Mouse (Mus musculus) heart, embryonic 16.5 days (tissue): ENCODE results near the gene Ap2a2. TPM values are rescaled to one million over a fixed set of nuclear protein-coding genes. Genes with fewer than 3 reads are reported as not detected.
A peak's percentile ranks its signal among the peaks of the same experiment; 100 is the strongest.

Experiments used
- ATAC-seq: fragments of 200-750 bp; cut with Nextera tagmentation; replicated peaks from 2 replicates; pipeline ENCODE4 v1.8.0; 2017; ENCODE audit warnings: moderate number of reproducible peaks; ENCODE audit not compliant: insufficient read depth, low FRiP score; ENCODE audit errors: extremely low read depth
- H3K27ac ChIP-seq: fragments of 300-500 bp; sonication (generic); 2 replicates; pipeline ENCODE4 v1.5.1; 2014; ENCODE audit warnings: mild to moderate bottlenecking, low read length, control low read depth, moderate library complexity
- H3K27me3 ChIP-seq: fragments of 300-500 bp; sonication (generic); 2 replicates; pipeline ENCODE4 v1.6.1; 2014; ENCODE audit warnings: low read length, mixed read lengths; ENCODE audit not compliant: control insufficient read depth, insufficient read depth
- H3K36me3 ChIP-seq: fragments of 300-500 bp; sonication (generic); 2 replicates; pipeline ENCODE4 v1.6.1; 2014; ENCODE audit not compliant: control insufficient read depth, insufficient read depth
- H3K4me1 ChIP-seq: fragments of 300-500 bp; sonication (generic); 2 replicates; pipeline ENCODE4 v1.6.1; 2014; ENCODE audit warnings: low read length, mixed read lengths; ENCODE audit not compliant: control insufficient read depth, insufficient read depth
- H3K4me2 ChIP-seq: fragments of 300-500 bp; sonication (generic); 2 replicates; pipeline ENCODE4 v1.6.1; 2014; ENCODE audit warnings: low read depth, mild to moderate bottlenecking, control low read depth, low read length
- H3K4me3 ChIP-seq: fragments of 300-500 bp; sonication (generic); 2 replicates; pipeline ENCODE4 v1.5.1; 2014; ENCODE audit warnings: mild to moderate bottlenecking, control low read depth, low read length
- H3K9ac ChIP-seq: fragments of 300-500 bp; sonication (generic); 2 replicates; pipeline ENCODE4 v1.6.1; 2014; ENCODE audit warnings: low read length, control low read depth
- H3K9me3 ChIP-seq: fragments of 300-500 bp; sonication (generic); replicated peaks from 2 replicates; pipeline ENCODE4 v1.6.1; 2016; ENCODE audit warnings: low read length; ENCODE audit not compliant: control insufficient read depth
- WGBS: fragments of 180-500 bp; shearing (Covaris S2); extraction: QIAGEN DNeasy Blood & Tissue Kit; methylation state at CpG from one replicate; pipeline ENCODE4 v1.1.7; 2014; 5-methylcytosine and 5-hydroxymethylcytosine counted together
- polyA plus RNA-seq: library from polyadenylated mRNA; unstranded; fragments of >200 nt; fragmentation: Nextera tagmentation; extraction: Ambion mirVana; gene quantifications from 2 replicates; pipeline ENCODE4 v1.2.1, GENCODE M21; 2015

Gene Ap2a2
- polyA plus RNA-seq, 1 experiment from 2014 or later, result 54.9 TPM

DNA sequence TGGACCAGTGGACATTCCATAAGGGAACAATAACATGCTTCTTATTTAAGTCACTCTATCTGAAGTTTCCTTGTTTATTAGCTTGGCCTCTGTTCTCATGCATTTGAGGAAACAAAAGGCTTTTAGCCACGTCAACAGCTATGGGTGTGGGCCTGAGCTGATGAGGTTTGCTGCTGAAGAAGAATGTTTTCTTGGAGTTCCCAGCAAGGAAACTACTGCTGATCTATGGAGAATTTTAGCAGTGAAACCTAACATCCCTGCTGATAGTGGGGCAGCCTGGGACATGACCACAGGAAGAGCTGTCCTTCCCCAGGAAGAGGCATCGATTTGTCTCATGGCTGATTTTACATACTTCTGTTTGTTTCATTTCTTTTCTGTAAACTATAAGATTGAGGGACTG, 11.5 kb upstream of the Ap2a2 start:
- 70% methylated on average over 2 of the region's 2 CpGs for WGBS
- no peaks in the 10 kb centered on the region for H3K9me3 ChIP-seq
- no peak for ATAC-seq

DNA sequence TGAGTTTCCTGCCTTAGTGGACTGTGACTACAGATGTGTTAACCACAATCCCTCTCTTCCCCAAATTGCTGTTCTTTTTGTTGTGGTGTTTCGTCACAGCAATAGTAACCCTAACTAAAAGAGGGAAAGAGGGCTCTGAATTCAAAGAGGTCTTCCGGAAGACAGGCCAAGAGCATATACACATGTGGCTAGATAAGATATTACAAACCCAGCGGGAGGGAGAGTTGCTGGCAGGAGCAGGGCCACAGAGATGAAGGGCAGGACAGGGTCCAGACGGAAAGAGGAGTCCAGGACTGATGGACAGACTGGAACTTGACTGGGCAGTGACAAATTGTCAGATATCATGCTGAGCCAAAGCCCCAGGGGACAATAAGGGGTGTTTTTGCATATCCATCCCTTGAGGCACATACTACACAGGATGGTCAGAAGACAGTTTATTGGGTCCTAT, 3.6 kb upstream of the Ap2a2 start:
- 24% methylated on average over 4 of the region's 4 CpGs for WGBS
- no peak overlapping the region for H3K27ac ChIP-seq

More for the DNA sequence above, 11.5 kb upstream of the Ap2a2 start:
- no peak overlapping the region for H3K9ac ChIP-seq
- no peak overlapping the region for H3K4me2 ChIP-seq
- no peaks in the 10 kb centered on the region for H3K4me1 ChIP-seq
- no peak overlapping the region for H3K4me3 ChIP-seq
- H3K27me3 ChIP-seq, result no peaks in the 10 kb centered on the region
- no peaks in the 10 kb centered on the region for H3K36me3 ChIP-seq
- H3K27ac ChIP-seq, result no peak overlapping the region

DNA sequence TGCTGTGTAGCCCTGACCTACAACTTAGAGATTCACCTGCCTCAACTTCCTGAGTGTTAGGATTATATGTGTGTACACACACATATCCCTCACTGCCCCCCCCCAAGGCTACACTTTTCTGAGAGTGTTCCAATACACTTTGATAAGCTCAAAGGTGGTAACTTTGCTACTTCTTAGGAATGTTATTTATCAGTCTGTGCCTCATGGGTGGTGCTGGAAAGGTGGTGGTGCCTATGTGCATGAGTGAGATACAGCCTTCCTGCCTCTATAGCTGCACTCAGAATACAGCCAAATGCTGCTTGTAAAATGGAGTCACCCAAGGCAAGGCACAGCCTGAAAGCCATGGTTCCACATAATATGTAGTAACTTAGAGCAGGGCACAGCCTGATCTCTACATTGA, 3.0 kb upstream of the Ap2a2 start:
- Histone ChIP-seq H3K36me3 (no peaks in the 10 kb centered on the region), H3K27ac (no peak overlapping the region), H3K27me3 (no peaks in the 10 kb centered on the region), H3K4me3 (no peak overlapping the region), H3K9ac (no peak overlapping the region), H3K4me2 (no peak overlapping the region), H3K4me1 (peaks cover 12% of the 10 kb centered on the region), H3K9me3 (no peaks in the 10 kb centered on the region)
- no peak for ATAC-seq

More for the DNA sequence above, 3.6 kb upstream of the Ap2a2 start:
- Histone ChIP-seq H3K36me3 (no peaks in the 10 kb centered on the region), H3K9me3 (no peaks in the 10 kb centered on the region), H3K4me3 (no peak overlapping the region), H3K9ac (no peak overlapping the region), H3K27me3 (no peaks in the 10 kb centered on the region), H3K4me2 (no peak overlapping the region), H3K4me1 (peaks cover 8% of the 10 kb centered on the region)
- ATAC-seq, result no peak

DNA sequence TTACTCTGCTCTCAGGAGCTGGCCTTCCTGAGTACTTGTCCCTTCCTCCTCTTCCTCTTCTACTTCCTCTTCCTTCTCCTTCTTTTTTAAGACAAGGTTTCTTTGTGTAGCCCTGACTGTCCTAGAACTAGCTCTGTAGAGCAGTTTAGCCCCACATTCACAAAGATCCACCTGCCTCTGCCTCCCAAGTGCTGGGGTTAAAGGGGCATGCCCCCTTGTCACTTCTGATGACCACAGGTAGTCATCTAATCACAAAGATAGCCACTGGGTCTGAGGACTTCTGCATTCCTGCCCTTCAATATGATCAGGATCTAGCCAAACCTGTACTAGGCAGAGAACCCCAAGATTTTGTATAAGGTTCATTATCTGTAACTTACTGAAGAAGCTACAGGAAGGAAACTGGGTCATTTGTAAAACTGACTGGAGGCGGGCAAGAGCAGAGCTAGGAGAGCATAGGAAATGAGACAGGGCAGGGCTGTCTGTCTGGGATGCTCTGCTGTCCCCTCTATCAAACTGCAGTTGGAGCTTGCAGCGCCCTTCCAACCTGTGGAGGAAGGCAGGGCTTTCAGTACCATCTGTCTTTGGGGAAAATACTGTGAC, 2.1 kb upstream of the Ap2a2 start:
- H3K9me3 ChIP-seq, result no peaks in the 10 kb centered on the region
- no peak overlapping the region for H3K4me2 ChIP-seq
- no peak overlapping the region for H3K9ac ChIP-seq
- no peak overlapping the region for H3K27ac ChIP-seq
- H3K27me3 ChIP-seq, result no peaks in the 10 kb centered on the region
- WGBS, result 54% methylated on average over 2 of the region's 2 CpGs
- no peak for ATAC-seq
- no peak overlapping the region for H3K4me3 ChIP-seq
- no peaks in the 10 kb centered on the region for H3K36me3 ChIP-seq
- peaks cover 21% of the 10 kb centered on the region for H3K4me1 ChIP-seq

DNA sequence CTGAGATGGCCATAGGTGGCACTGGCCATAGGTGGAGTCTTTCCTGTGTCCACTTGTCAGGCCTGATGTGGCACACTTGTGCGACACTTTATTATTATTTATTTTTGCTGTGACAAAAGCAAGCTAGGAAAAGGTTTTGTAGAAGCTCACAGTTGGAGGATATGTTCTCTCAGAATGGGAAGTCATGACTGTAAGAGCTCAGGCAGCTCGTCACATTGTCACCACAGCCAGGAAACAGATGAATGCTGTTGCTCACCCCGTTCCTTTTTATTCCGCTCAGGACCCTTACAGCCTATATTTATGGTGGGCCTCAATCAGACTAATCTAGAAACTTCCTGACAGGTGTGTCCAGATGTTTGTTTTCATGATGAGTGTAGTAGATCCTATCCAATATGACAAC, 1.5 kb upstream of the Ap2a2 start:
- Histone ChIP-seq H3K27me3 (no peaks in the 10 kb centered on the region), H3K27ac (no peak overlapping the region), H3K4me1 (peaks cover 22% of the 10 kb centered on the region), H3K9ac (no peak overlapping the region), H3K4me2 (no peak overlapping the region), H3K4me3 (no peak overlapping the region), H3K36me3 (no peaks in the 10 kb centered on the region), H3K9me3 (no peaks in the 10 kb centered on the region)
- WGBS, result 81% methylated on average over 4 of the region's 4 CpGs
- no peak for ATAC-seq

DNA sequence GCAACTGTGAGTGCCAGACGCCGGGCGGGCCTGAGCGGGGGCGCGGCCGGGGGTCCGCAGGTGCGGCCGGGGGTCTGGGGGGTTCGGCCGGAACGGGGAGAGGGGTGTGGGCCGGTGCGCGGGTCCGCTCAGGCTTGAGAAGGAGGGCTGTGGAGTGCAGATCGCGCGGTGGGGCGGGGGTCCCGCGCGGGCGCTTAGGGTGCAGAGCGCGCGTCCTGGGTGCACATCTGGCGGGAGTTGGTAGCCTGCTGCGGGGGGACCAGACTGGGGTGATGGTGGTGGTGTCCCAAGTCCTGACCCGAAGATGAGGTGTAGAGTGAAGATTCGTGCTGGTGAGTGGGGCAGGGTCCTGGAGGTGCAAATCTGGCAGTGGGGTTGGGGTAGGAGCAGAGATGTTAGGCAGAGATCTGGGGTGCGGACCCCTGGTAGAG, 463 bp downstream of the Ap2a2 start:
- H3K4me1 ChIP-seq, result peaks cover 22% of the 10 kb centered on the region

DNA sequence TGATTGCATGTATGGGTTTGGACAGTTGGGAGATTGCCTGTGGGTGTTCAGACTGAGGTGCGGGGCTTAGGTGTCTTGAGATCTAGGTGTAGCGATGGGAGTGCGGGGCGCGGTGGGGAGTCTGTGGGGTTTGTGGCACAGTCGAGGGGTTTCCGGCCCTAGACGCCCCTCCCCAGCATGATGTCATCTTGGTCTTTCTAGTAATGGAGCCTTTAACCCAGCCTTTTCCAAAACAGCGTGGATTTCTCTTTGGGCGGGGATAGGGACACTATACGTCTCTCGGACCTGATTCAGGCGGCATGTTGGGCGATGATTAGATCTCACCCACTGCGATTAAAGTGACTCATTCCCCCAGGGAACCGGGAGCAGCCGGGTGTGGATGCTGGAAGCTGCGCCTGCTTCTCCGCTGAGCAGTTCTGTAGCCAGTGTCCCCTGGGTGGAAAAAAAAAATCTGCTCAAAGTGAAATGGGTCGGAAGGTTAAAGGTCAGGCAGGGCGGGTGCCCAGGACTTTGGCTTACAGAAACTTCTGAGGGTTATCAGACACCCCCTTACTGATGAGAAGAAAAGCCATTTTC, 967 bp downstream of the Ap2a2 start:
- 3% methylated on average over 21 of the region's 21 CpGs for WGBS
- ATAC-seq, result peak; percentile 5; the same call in 1 of the 2 replicates
- no peaks in the 10 kb centered on the region for H3K36me3 ChIP-seq
- H3K27ac ChIP-seq, result peak overlapping the region; percentile 78
- H3K4me3 ChIP-seq, result peak overlapping the region; percentile 77
- H3K9ac ChIP-seq, result peak overlapping the region; percentile 94
- peak overlapping the region; percentile 94 for H3K4me2 ChIP-seq
- no peaks in the 10 kb centered on the region for H3K9me3 ChIP-seq
- H3K4me1 ChIP-seq, result peaks cover 22% of the 10 kb centered on the region
- no peaks in the 10 kb centered on the region for H3K27me3 ChIP-seq

More for the DNA sequence above, 463 bp downstream of the Ap2a2 start:
- under 1% methylated on average over 33 of the region's 33 CpGs for WGBS
- peak overlapping the region; percentile 94 for H3K4me2 ChIP-seq
- no peaks in the 10 kb centered on the region for H3K27me3 ChIP-seq
- H3K9ac ChIP-seq, result peak overlapping the region; percentile 94
- peak; percentile 12 for ATAC-seq
- H3K27ac ChIP-seq, result peak overlapping the region; percentile 78
- no peaks in the 10 kb centered on the region for H3K9me3 ChIP-seq
- peak overlapping the region; percentile 77 for H3K4me3 ChIP-seq
- H3K36me3 ChIP-seq, result no peaks in the 10 kb centered on the region

DNA sequence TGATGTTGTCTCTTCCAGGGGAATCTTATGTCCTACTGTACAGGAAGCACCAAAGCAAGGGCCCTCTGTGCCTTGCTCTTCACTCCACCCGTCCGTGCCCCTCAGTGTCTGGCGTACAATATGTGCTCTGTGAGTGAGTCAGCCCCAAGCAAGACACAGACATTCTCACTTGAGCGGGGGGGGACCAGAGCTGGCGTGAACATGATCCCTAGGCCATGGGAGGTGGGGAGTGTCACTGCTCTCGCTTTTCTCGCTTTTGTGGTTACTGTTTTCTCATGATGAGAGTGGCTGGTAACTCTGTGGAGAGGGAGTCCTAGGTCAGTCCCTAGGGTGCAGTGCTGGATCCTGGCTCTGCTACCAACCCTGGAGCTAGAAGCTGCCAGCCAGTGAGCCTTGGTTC, 2.6 kb downstream of the Ap2a2 start:
- Histone ChIP-seq H3K9ac (peak overlapping the region; percentile 22; the same call in 1 of the 2 replicates), H3K27ac (no peak overlapping the region)
- 59% methylated on average over 7 of the region's 7 CpGs for WGBS

DNA sequence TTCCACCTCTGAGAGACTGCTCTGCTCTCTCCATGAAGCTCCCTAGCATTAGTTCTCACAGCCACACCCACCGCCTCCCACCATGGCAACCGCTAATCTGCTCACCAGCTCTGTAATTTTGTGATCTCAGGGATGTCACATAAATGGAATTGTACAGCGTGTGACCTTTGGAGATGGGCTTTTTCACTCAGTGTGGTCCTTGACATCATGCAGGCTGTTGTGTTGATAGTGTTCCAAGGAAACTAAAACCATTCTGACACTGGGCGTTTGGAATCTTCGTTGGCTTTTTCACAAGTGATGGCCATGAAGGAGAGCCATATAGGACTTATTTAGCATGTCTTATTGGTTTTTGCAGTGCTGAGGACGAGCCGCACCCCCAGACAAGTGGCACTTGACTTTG, 4.6 kb downstream of the Ap2a2 start:
- ATAC-seq, result no peak
- Histone ChIP-seq H3K9me3 (no peaks in the 10 kb centered on the region), H3K4me1 (peaks cover 19% of the 10 kb centered on the region), H3K4me2 (no peak overlapping the region), H3K36me3 (no peaks in the 10 kb centered on the region), H3K4me3 (no peak overlapping the region), H3K27ac (no peak overlapping the region), H3K9ac (no peak overlapping the region), H3K27me3 (no peaks in the 10 kb centered on the region)
- whole genome bisulfite sequencing, result 75% methylated on average over 7 of the region's 7 CpGs

More for the DNA sequence above, 2.6 kb downstream of the Ap2a2 start:
- Histone ChIP-seq H3K4me3 (no peak overlapping the region), H3K4me2 (no peak overlapping the region), H3K36me3 (no peaks in the 10 kb centered on the region), H3K9me3 (no peaks in the 10 kb centered on the region), H3K27me3 (no peaks in the 10 kb centered on the region), H3K4me1 (peaks cover 22% of the 10 kb centered on the region)
- no peak for ATAC-seq
